Mouse (Mus musculus): ENCODE results near the gene Zfp85. TPM values are rescaled to one million over a fixed set of nuclear protein-coding genes. Genes with fewer than 3 reads are reported as not detected.
"Not testable (repeated sequence)": the region's sequence is repeated elsewhere in the genome, so short reads cannot be mapped to it uniquely, and the experiment has no call there.

Gene Zfp85
- polyA plus RNA-seq (2014; fragmentation: Nextera tagmentation; extraction: Ambion mirVana): 6.0 and 6.3 TPM in 2 replicates

DNA sequence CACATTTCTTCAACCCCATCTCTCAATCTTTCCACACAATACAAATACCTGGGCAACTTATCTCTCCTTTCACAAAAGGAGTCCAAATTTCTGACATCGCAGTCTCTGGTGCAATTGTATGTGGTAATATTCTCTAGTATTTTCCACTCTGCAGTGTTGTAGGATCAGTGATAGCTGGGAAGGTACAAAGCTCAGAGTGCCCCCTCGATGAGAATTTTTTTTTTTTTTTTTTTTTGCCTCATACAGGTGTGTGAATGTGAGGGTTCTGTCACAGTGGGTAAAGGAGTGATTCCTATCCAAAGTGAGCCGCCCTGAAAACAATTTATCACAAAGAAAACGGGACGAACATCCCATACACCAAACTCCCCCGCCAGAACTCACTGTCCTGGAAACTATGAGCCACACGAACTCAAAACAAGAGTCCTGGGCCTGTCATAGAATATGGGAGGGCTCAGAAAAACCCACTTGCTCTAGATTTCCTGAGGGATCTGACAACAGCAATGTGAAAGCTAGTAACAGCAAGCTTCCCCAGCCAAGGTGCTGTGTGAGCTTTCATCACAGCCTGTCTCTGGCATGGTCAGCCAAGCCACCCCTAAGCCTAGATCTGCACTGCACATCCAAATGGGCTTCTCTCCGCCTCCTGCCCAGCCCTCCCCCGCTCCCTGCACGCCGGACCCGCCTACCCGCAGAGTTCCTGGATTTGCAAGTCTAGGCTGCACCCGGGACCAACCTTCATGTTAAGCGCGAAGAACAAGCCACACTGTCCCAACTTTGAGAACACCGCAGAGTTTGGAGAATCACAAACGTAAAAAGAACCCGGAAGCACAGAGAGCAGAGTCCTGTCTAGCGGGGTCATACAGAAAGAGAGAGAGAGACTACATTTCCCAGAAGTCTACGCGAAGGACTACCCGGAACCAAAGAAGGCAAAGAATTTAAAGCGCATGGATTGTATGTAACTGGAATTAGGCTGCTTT lies at the start of gene Zfp85:
Zfp85 (minus strand) TSS at position 896 of the 974 bp plus-strand sequence.
- Histone ChIP-seq H3K9me3 (ENCODE audit: control insufficient read depth, low read length) (no peaks in the 10 kb centered on the region), H3K27ac (ENCODE audit: low read depth, low read length) (no peak within 1 kb of the TSS), H3K27me3 (ENCODE audit: control insufficient read depth, insufficient read depth, low read length) (no peaks in the 10 kb centered on the region), H3K4me1 (replicated peaks; ENCODE audit: control insufficient read depth, insufficient read depth, low read length) (no peaks in the 10 kb centered on the region), H3K4me2 (replicated peaks; ENCODE audit: low read depth, low read length) (peak within 1 kb of the TSS; percentile 49), H3K36me3 (ENCODE audit: control insufficient read depth, insufficient read depth, low read length) (no peaks in the 10 kb centered on the region), H3K9ac (ENCODE audit: low read depth, low read length) (peak within 1 kb of the TSS; percentile 55), H3K4me3 (ENCODE audit: low read depth, low read length) (peak within 1 kb of the TSS; percentile 62)
- WGBS: 8% methylated on average over 24 of the region's 24 CpGs
- DNase-seq (ENCODE audit: low spot score) (peak; percentile 68), ATAC-seq (ENCODE audit: low FRiP score) (peak; percentile 95)

DNA sequence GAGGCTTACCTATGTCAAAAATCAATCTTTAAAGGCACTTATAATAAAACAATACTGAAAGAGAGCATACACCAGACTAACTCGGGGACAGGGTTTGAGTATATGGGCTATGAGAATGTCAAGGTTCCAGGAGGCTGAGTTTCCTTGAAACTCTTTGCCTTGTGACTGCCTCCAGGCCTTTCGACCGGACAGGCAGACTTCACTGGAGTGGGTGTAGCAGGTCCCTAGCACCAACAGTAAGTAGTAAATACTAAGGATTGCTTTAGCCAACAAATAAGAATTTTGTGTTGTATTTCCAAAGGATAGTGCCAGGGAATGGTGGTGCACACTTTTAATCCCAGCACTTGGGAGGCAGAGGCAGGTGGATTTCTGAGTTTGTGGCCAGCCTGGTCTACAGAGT lies 44.1 kb upstream of the Zfp85 start:
- WGBS: 92% methylated on average over 3 of the region's 3 CpGs
- not testable (repeated sequence) for H3K9me3 ChIP-seq (ENCODE audit: control insufficient read depth, low read length); H3K36me3 ChIP-seq (ENCODE audit: control insufficient read depth, insufficient read depth, low read length); H3K4me2 ChIP-seq (replicated peaks; ENCODE audit: low read depth, low read length); DNase-seq (ENCODE audit: low spot score); H3K4me1 ChIP-seq (replicated peaks; ENCODE audit: control insufficient read depth, insufficient read depth, low read length); H3K9ac ChIP-seq (ENCODE audit: low read depth, low read length); H3K27me3 ChIP-seq (ENCODE audit: control insufficient read depth, insufficient read depth, low read length); H3K4me3 ChIP-seq (ENCODE audit: low read depth, low read length); H3K27ac ChIP-seq (ENCODE audit: low read depth, low read length); ATAC-seq (ENCODE audit: low FRiP score)

DNA sequence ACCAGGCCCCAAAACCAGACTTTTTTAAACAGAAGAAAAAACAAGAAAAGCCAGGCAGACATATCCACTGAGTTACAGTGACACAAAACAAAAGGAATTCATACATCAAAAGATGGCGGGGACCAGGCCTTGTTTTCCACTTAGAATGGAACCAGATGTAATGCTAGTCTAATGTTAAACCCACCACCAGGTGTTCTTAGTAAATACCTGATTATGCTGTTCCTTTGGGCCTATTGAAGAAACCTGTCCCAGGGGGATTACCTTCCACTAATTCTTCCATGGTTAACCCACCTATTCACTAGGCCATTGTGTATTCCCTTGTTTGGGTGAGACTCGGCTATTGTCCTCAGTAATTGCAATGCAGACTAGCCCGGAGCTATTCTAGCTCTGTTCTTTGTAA lies 43.6 kb upstream of the Zfp85 start:
- no peaks in the 10 kb centered on the region for H3K9me3 ChIP-seq (ENCODE audit: control insufficient read depth, low read length)
- DNase-seq (ENCODE audit: low spot score) (no peak), ATAC-seq (ENCODE audit: low FRiP score) (no peak)
- no peak overlapping the region for H3K4me3 ChIP-seq (ENCODE audit: low read depth, low read length)
- H3K4me1 ChIP-seq (replicated peaks; ENCODE audit: control insufficient read depth, insufficient read depth, low read length): no peaks in the 10 kb centered on the region
- H3K36me3 ChIP-seq (ENCODE audit: control insufficient read depth, insufficient read depth, low read length): no peaks in the 10 kb centered on the region
- H3K4me2 ChIP-seq (replicated peaks; ENCODE audit: low read depth, low read length): no peak overlapping the region
- no peak overlapping the region for H3K9ac ChIP-seq (ENCODE audit: low read depth, low read length)
- 73% methylated on average over 3 of the region's 3 CpGs for WGBS
- no peak overlapping the region for H3K27ac ChIP-seq (ENCODE audit: low read depth, low read length)
- no peaks in the 10 kb centered on the region for H3K27me3 ChIP-seq (ENCODE audit: control insufficient read depth, insufficient read depth, low read length)

DNA sequence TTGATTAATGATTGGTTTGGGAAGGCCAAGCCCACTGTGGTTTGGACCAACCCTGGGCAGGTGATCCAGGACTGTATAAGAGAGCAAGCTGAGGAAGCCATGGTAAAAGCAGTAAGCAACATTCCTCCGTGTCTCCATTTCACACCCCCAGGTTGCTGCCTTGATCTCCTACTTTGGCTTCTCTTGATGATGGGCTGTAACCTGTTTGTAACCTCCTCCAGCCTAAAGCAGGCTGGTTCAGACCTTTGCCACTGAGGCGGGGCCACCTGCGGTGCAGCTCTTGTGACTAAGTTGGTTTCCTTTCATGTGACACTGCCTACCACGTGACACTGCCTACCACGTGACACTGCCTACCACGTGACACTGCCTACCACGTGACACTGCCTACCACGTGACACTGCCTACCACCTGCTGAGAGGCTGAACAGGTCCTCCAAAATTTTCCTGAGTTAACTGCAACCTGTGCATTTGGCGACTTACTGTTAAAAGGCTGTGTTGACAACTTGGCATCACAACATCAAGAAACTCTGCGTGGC lies 37.0 kb upstream of the Zfp85 start:
- WGBS: 90% methylated on average over 10 of the region's 10 CpGs
- Histone ChIP-seq H3K9ac (ENCODE audit: low read depth, low read length) (no peak overlapping the region), H3K36me3 (ENCODE audit: control insufficient read depth, insufficient read depth, low read length) (no peaks in the 10 kb centered on the region), H3K9me3 (ENCODE audit: control insufficient read depth, low read length) (no peaks in the 10 kb centered on the region), H3K27ac (ENCODE audit: low read depth, low read length) (no peak overlapping the region), H3K27me3 (ENCODE audit: control insufficient read depth, insufficient read depth, low read length) (no peaks in the 10 kb centered on the region), H3K4me1 (replicated peaks; ENCODE audit: control insufficient read depth, insufficient read depth, low read length) (no peaks in the 10 kb centered on the region), H3K4me2 (replicated peaks; ENCODE audit: low read depth, low read length) (no peak overlapping the region), H3K4me3 (ENCODE audit: low read depth, low read length) (no peak overlapping the region)
- DNase-seq (ENCODE audit: low spot score) (no peak), ATAC-seq (ENCODE audit: low FRiP score) (no peak)

DNA sequence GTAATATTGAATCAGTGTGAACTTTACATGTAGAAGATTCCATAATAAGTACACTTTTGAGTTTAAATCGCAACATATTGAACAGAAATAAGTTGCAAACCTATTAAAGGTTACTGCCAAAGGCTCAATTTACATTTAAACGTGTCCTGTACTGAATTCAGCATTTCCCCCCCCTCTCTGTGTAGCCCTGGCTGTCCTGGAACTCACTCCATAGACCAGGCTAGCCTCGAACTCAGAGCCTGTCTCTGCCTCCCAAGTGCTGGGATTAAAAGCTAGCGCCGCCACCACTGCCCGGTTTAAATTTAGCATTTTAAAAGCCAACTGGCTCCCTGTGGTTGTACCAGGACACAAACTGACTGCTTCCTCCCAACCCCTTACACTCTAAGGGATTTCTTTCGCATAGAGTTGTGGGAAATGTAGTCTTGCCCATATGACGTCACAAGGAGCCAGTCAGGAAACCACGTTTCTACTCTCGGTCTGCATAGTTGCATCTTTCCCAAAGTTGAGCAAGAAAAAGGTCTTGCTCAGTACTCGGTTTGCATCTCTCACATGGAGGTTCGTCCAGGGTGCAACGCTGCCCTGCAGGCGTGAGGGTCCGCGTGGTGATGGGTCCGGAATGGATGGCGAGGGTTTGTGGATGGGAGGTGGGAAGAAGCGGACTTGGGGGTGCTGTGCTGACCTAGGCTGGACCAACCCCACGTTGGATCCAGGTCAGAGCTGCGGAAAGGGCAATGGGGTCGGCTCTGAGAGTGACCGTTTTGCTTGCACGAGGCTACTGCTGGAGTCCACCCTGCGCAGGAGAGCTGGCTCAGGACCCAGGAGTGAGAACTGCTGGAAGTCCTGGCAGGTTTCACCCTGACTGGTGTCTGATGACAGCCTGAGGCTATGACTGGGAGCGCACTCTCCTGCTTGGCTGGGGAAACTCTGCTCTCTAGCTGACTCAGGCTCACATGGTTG lies 24.5 kb upstream of the Zfp85 start, which contains the start of gene Zfp493:
Zfp493 (plus strand) TSS at position 429 of the 957 bp plus-strand sequence.
- DNase-seq (ENCODE audit: low spot score): peak; percentile 78
- H3K4me1 ChIP-seq (replicated peaks; ENCODE audit: control insufficient read depth, insufficient read depth, low read length): no peaks in the 10 kb centered on the region
- H3K36me3 ChIP-seq (ENCODE audit: control insufficient read depth, insufficient read depth, low read length): no peaks in the 10 kb centered on the region
- whole genome bisulfite sequencing: 10% methylated on average over 26 of the region's 26 CpGs
- H3K9ac ChIP-seq (ENCODE audit: low read depth, low read length): peak within 1 kb of the TSS; percentile 70
- no peaks in the 10 kb centered on the region for H3K9me3 ChIP-seq (ENCODE audit: control insufficient read depth, low read length)
- H3K4me3 ChIP-seq (ENCODE audit: low read depth, low read length): peak within 1 kb of the TSS; percentile 66
- ATAC-seq (ENCODE audit: low FRiP score): peak; percentile 98
- H3K27me3 ChIP-seq (ENCODE audit: control insufficient read depth, insufficient read depth, low read length): no peaks in the 10 kb centered on the region
- H3K27ac ChIP-seq (ENCODE audit: low read depth, low read length): no peak within 1 kb of the TSS
- H3K4me2 ChIP-seq (replicated peaks; ENCODE audit: low read depth, low read length): peak within 1 kb of the TSS; percentile 67

DNA sequence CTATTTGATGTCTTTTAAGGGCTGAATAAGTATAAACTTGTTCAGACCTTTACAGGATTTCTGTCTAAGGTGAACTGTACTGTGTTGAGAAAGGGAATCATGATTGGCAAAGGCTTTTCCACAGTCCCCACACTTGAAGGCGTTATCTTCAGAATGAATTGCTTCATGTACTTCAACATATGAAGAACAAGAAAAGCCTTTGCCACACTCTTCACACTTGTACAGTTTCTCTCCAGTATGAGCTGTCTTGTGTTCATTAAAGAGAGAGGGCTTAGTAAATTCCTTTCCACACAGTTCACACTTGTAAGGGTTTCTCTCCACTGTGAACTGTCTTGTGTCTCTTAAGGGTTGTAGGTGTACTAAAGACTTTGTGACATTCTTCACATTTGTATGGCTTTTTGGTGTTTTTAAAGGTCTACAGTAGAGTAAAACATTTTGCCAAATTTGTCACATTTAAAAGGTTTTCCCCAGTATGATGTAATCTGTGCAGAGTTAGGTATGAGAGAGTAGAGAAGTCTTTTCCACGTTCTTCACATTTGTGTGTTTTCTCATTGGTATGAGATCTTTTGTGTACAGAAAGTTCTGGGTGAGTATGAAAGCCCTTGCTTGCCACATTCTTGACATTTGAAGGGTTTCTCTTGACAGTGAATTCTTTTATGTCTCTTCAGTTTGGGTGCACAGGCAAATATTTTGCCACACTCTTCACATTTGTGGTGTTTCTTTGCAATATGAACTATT lies 8.2 kb upstream of the Zfp85 start:
- WGBS: 76% methylated on average over 2 of the region's 2 CpGs
- H3K9ac ChIP-seq (ENCODE audit: low read depth, low read length): no peak overlapping the region
- no peaks in the 10 kb centered on the region for H3K27me3 ChIP-seq (ENCODE audit: control insufficient read depth, insufficient read depth, low read length)
- no peak overlapping the region for H3K4me3 ChIP-seq (ENCODE audit: low read depth, low read length)
- no peak overlapping the region for H3K4me2 ChIP-seq (replicated peaks; ENCODE audit: low read depth, low read length)
- H3K4me1 ChIP-seq (replicated peaks; ENCODE audit: control insufficient read depth, insufficient read depth, low read length): no peaks in the 10 kb centered on the region
- no peaks in the 10 kb centered on the region for H3K36me3 ChIP-seq (ENCODE audit: control insufficient read depth, insufficient read depth, low read length)
- DNase-seq (ENCODE audit: low spot score) (no peak), ATAC-seq (ENCODE audit: low FRiP score) (no peak)
- H3K9me3 ChIP-seq (ENCODE audit: control insufficient read depth, low read length): no peaks in the 10 kb centered on the region
- no peak overlapping the region for H3K27ac ChIP-seq (ENCODE audit: low read depth, low read length)

DNA sequence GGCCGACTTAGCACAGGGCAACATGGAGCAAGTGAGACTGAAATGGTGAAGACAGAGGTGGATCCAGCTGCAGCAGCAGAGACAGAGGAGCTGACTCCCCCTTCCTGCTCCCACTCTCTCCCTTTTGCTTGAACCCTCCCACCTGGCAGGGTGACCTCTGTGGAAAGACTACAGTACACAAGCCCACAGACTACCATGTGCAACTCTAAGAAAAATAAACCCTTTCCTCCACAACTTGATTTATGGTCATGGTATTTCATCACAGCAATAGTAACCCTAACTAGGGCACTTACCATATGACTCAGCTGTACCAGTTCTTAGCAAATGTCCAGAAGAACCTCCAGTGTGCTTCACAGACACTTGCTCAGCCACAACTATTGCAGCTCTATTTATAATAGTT lies 4.9 kb upstream of the Zfp85 start:
- no peak overlapping the region for H3K9ac ChIP-seq (ENCODE audit: low read depth, low read length)
- WGBS: 100% methylated on average over 1 of the region's 1 CpGs
- no peak overlapping the region for H3K27ac ChIP-seq (ENCODE audit: low read depth, low read length)
- DNase-seq (ENCODE audit: low spot score): no peak
- no peaks in the 10 kb centered on the region for H3K9me3 ChIP-seq (ENCODE audit: control insufficient read depth, low read length)
- no peaks in the 10 kb centered on the region for H3K4me1 ChIP-seq (replicated peaks; ENCODE audit: control insufficient read depth, insufficient read depth, low read length)
- no peak for ATAC-seq (ENCODE audit: low FRiP score)
- H3K4me2 ChIP-seq (replicated peaks; ENCODE audit: low read depth, low read length): no peak overlapping the region
- H3K27me3 ChIP-seq (ENCODE audit: control insufficient read depth, insufficient read depth, low read length): no peaks in the 10 kb centered on the region
- H3K4me3 ChIP-seq (ENCODE audit: low read depth, low read length): no peak overlapping the region
- no peaks in the 10 kb centered on the region for H3K36me3 ChIP-seq (ENCODE audit: control insufficient read depth, insufficient read depth, low read length)

DNA sequence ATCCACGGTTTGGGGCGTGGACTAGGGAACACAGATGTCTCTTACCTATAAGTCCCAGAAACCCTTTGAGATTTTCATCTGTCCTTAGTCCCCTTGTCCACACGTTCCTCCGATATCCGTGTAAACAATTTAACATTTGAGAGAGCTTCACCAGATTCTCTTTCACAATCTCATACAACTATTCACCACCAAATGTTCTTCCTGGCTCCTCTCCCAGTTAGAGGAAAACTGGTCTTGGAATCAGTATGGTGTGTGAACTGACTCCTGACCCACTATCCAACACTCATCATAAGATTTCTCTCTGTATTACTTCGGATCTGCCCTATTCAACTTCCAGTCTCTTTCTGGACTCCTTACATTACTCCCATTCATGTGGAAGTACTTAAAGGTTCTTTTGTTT lies 733 bp upstream of the Zfp85 start:
- Histone ChIP-seq H3K9ac (ENCODE audit: low read depth, low read length) (no peak overlapping the region), H3K9me3 (ENCODE audit: control insufficient read depth, low read length) (no peaks in the 10 kb centered on the region), H3K4me3 (ENCODE audit: low read depth, low read length) (no peak overlapping the region), H3K36me3 (ENCODE audit: control insufficient read depth, insufficient read depth, low read length) (no peaks in the 10 kb centered on the region), H3K4me1 (replicated peaks; ENCODE audit: control insufficient read depth, insufficient read depth, low read length) (no peaks in the 10 kb centered on the region), H3K4me2 (replicated peaks; ENCODE audit: low read depth, low read length) (no peak overlapping the region), H3K27ac (ENCODE audit: low read depth, low read length) (no peak overlapping the region), H3K27me3 (ENCODE audit: control insufficient read depth, insufficient read depth, low read length) (no peaks in the 10 kb centered on the region)
- DNase-seq (ENCODE audit: low spot score) (no peak), ATAC-seq (ENCODE audit: low FRiP score) (no peak)
- WGBS: 89% methylated on average over 6 of the region's 6 CpGs
